Mouse (Mus musculus): Measurements from ENCODE around the gene Hspb3.

Hspb3 gene

GRCm38 (mm10) chr13:113691644-113692043 lies 28.2 kb upstream of the Hspb3 start:
- Histone ChIP-seq H3K4me1 (replicated peaks; ENCODE audit: low read depth, low read length) (0 out of 2 replicates have a peak, but pooled peaks cover 4% of the 10 kb centered on the region), H3K4me3 (replicated peaks; ENCODE audit: low read length) (no peak overlapping the region), H3K9me3 (ENCODE audit: low read length) (peaks cover 17% of the 10 kb centered on the region), H3K36me3 (ENCODE audit: insufficient read depth, low read length) (no peaks in the 10 kb centered on the region), H3K27me3 (ENCODE audit: insufficient read depth, low read length) (peaks cover 4% of the 10 kb centered on the region; the same call in 1 of the 2 replicates)
- TF ChIP-seq POU5F1 (IDR thresholded peaks at IDR 0.05; ENCODE audit: borderline replicate concordance, low read length) (no peak), CTCF (conservative IDR thresholded peaks at IDR 0.05; ENCODE audit: low read length) (no peak), NANOG (IDR thresholded peaks at IDR 0.05; ENCODE audit: borderline replicate concordance, low read length) (no peak)

GRCm38 (mm10) chr13:113689883-113690282 lies 26.4 kb upstream of the Hspb3 start:
- Histone ChIP-seq H3K9me3 (ENCODE audit: low read length) (no peaks in the 10 kb centered on the region; the same call in 1 of the 2 replicates), H3K4me3 (replicated peaks; ENCODE audit: low read length) (no peak overlapping the region), H3K27me3 (ENCODE audit: insufficient read depth, low read length) (peaks cover 6% of the 10 kb centered on the region), H3K4me1 (replicated peaks; ENCODE audit: low read depth, low read length) (0 out of 2 replicates have a peak, but pooled peaks cover 4% of the 10 kb centered on the region), H3K36me3 (ENCODE audit: insufficient read depth, low read length) (no peaks in the 10 kb centered on the region)
- TF ChIP-seq POU5F1 (IDR thresholded peaks at IDR 0.05; ENCODE audit: borderline replicate concordance, low read length) = no peak
- no peak for TF ChIP-seq CTCF (conservative IDR thresholded peaks at IDR 0.05; ENCODE audit: low read length)
- TF ChIP-seq NANOG (IDR thresholded peaks at IDR 0.05; ENCODE audit: borderline replicate concordance, low read length) = no peak

GRCm38 (mm10) chr13:113686691-113687121 lies 23.2 kb upstream of the Hspb3 start:
- no peak for TF ChIP-seq NANOG (IDR thresholded peaks at IDR 0.05; ENCODE audit: borderline replicate concordance, low read length)
- no peak for TF ChIP-seq CTCF (conservative IDR thresholded peaks at IDR 0.05; ENCODE audit: low read length)
- TF ChIP-seq POU5F1 (IDR thresholded peaks at IDR 0.05; ENCODE audit: borderline replicate concordance, low read length) = no peak
- Histone ChIP-seq H3K27me3 (ENCODE audit: insufficient read depth, low read length) (peaks cover 6% of the 10 kb centered on the region), H3K36me3 (ENCODE audit: insufficient read depth, low read length) (no peaks in the 10 kb centered on the region), H3K4me1 (replicated peaks; ENCODE audit: low read depth, low read length) (0 out of 2 replicates have a peak, but pooled peaks cover 4% of the 10 kb centered on the region), H3K4me3 (replicated peaks; ENCODE audit: low read length) (no peak overlapping the region), H3K9me3 (ENCODE audit: low read length) (no peaks in the 10 kb centered on the region; the same call in 1 of the 2 replicates)

- H3K4me1 ChIP-seq (replicated peaks; ENCODE audit: low read depth, low read length) = no peaks in the 10 kb centered on the region
- no peaks in the 10 kb centered on the region for H3K36me3 ChIP-seq (ENCODE audit: insufficient read depth, low read length)
- peaks cover 23% of the 10 kb centered on the region for H3K9me3 ChIP-seq (ENCODE audit: low read length)
- no peak for TF ChIP-seq NANOG (IDR thresholded peaks at IDR 0.05; ENCODE audit: borderline replicate concordance, low read length)
- no peak overlapping the region for H3K4me3 ChIP-seq (replicated peaks; ENCODE audit: low read length)
- H3K27me3 ChIP-seq (ENCODE audit: insufficient read depth, low read length) = peaks cover 2% of the 10 kb centered on the region; the same call in 1 of the 2 replicates
Measured at GRCm38 (mm10) chr13:113682821-113683220, 19.3 kb upstream of the Hspb3 start.

GRCm38 (mm10) chr13:113680646-113681045 lies 17.2 kb upstream of the Hspb3 start:
- H3K4me3 ChIP-seq (replicated peaks; ENCODE audit: low read length) = no peak overlapping the region
- H3K9me3 ChIP-seq (ENCODE audit: low read length) = peaks cover 23% of the 10 kb centered on the region
- TF ChIP-seq NANOG (IDR thresholded peaks at IDR 0.05; ENCODE audit: borderline replicate concordance, low read length) (no peak), CTCF (conservative IDR thresholded peaks at IDR 0.05; ENCODE audit: low read length) (no peak), POU5F1 (IDR thresholded peaks at IDR 0.05; ENCODE audit: borderline replicate concordance, low read length) (no peak)

GRCm38 (mm10) chr13:113669459-113670077 lies 6.1 kb upstream of the Hspb3 start:
- no peaks in the 10 kb centered on the region for H3K36me3 ChIP-seq (ENCODE audit: insufficient read depth, low read length)
- peaks cover 23% of the 10 kb centered on the region for H3K27me3 ChIP-seq (ENCODE audit: insufficient read depth, low read length)
- H3K4me3 ChIP-seq (replicated peaks; ENCODE audit: low read length) = no peak overlapping the region
- 0 out of 2 replicates have a peak, but pooled peaks cover 6% of the 10 kb centered on the region for H3K4me1 ChIP-seq (replicated peaks; ENCODE audit: low read depth, low read length)
- peak; percentile 98 for TF ChIP-seq CTCF (conservative IDR thresholded peaks at IDR 0.05; ENCODE audit: low read length)
- TF ChIP-seq NANOG (IDR thresholded peaks at IDR 0.05; ENCODE audit: borderline replicate concordance, low read length) = no peak
- no peaks in the 10 kb centered on the region for H3K9me3 ChIP-seq (ENCODE audit: low read length)

More at GRCm38 (mm10) chr13:113680646-113681045, 17.2 kb upstream of the Hspb3 start:
- peaks cover 10% of the 10 kb centered on the region; the same call in 1 of the 2 replicates for H3K27me3 ChIP-seq (ENCODE audit: insufficient read depth, low read length)
- H3K36me3 ChIP-seq (ENCODE audit: insufficient read depth, low read length) = no peaks in the 10 kb centered on the region
- H3K4me1 ChIP-seq (replicated peaks; ENCODE audit: low read depth, low read length) = no peaks in the 10 kb centered on the region

GRCm38 (mm10) chr13:113663883-113664282 lies 407 bp upstream of the Hspb3 start:
- Histone ChIP-seq H3K4me1 (replicated peaks; ENCODE audit: low read depth, low read length) (peaks cover 12% of the 10 kb centered on the region), H3K36me3 (ENCODE audit: insufficient read depth, low read length) (no peaks in the 10 kb centered on the region), H3K4me3 (replicated peaks; ENCODE audit: low read length) (peak overlapping the region; percentile 66; the same call in 1 of the 2 replicates), H3K27me3 (ENCODE audit: insufficient read depth, low read length) (peaks cover 39% of the 10 kb centered on the region), H3K9me3 (ENCODE audit: low read length) (no peaks in the 10 kb centered on the region)
- TF ChIP-seq CTCF (conservative IDR thresholded peaks at IDR 0.05; ENCODE audit: low read length) (no peak), POU5F1 (IDR thresholded peaks at IDR 0.05; ENCODE audit: borderline replicate concordance, low read length) (no peak), NANOG (IDR thresholded peaks at IDR 0.05; ENCODE audit: borderline replicate concordance, low read length) (no peak)

- Histone ChIP-seq H3K4me1 (replicated peaks; ENCODE audit: low read depth, low read length) (peaks cover 12% of the 10 kb centered on the region), H3K36me3 (ENCODE audit: insufficient read depth, low read length) (no peaks in the 10 kb centered on the region), H3K9me3 (ENCODE audit: low read length) (no peaks in the 10 kb centered on the region), H3K27me3 (ENCODE audit: insufficient read depth, low read length) (peaks cover 31% of the 10 kb centered on the region), H3K4me3 (replicated peaks; ENCODE audit: low read length) (no peak overlapping the region)
- no peak for TF ChIP-seq POU5F1 (IDR thresholded peaks at IDR 0.05; ENCODE audit: borderline replicate concordance, low read length)
- TF ChIP-seq NANOG (IDR thresholded peaks at IDR 0.05; ENCODE audit: borderline replicate concordance, low read length) = no peak
- TF ChIP-seq CTCF (conservative IDR thresholded peaks at IDR 0.05; ENCODE audit: low read length) = no peak
Measured at GRCm38 (mm10) chr13:113661826-113662271, 1.6 kb downstream of the Hspb3 start.

Data from E14TG2a.4 (cell line).